Mouse (Mus musculus): ENCODE results near the gene Zbtb40.

The Zbtb40 gene

DNA sequence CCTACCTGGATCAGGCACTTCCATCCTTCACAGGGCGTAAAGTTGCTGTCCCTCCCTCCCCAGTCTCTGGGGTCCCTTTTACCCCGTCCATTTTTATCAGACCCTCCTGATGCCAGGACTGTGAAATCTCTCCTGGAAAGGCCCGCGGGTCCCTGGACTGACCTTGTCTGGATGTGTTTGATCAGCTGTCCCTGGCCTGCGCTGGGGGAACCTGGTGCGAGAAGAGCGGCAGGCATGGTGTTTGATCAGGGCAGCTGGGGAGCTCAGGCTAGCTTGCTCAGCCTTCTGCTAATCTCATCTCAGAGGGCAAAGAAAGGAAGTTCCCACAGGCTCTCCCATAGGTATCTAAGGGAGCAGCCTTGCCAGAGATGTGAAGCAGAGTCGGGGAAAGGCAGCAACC lies 71.4 kb downstream of the Zbtb40 start:
- DNase-seq (ENCODE audit: low spot score in 2 of 2) = no peak

GRCm38 (mm10) chr4:136970939-136971338 lies 77.7 kb downstream of the Zbtb40 start:
- DNase-seq (ENCODE audit: low spot score in 2 of 2) = no peak

- DNase-seq (ENCODE audit: low spot score in 2 of 2) = no peak
Observed at GRCm38 (mm10) chr4:136969503-136970276, 78.9 kb downstream of the Zbtb40 start.

DNA sequence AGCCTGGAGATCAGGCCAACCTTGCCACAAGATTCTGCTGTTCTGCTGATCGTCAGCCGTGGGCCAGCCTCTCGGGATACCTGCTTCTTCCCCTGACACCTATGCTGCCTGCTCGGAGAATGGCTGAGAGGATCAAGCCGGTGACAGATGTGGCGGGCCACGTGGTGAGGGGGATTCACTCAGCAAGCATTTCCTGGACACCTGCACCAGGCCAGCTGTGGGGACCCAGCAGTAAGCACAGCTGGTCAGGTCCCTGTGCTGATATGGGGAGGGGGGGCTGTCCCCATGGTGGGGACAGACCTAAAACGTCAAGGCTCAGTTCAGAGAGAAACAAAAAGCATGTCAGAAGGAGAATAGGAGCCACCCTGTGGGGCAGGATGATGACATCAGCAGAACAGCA lies 79.5 kb downstream of the Zbtb40 start:
- no peak for DNase-seq (ENCODE audit: low spot score in 2 of 2)

- DNase-seq (ENCODE audit: low spot score in 2 of 2) = no peak
Observed at GRCm38 (mm10) chr4:136967511-136967910, 81.1 kb downstream of the Zbtb40 start.

GRCm38 (mm10) chr4:136966493-136967390 lies 81.9 kb downstream of the Zbtb40 start:
- DNase-seq (ENCODE audit: low spot score in 2 of 2) = no peak

GRCm38 (mm10) chr4:136964990-136965421 lies 83.6 kb downstream of the Zbtb40 start:
- no peak for DNase-seq (ENCODE audit: low spot score in 2 of 2)

- DNase-seq (ENCODE audit: low spot score in 2 of 2) = no peak
Observed at GRCm38 (mm10) chr4:136962447-136962846, 86.2 kb downstream of the Zbtb40 start.

DNA sequence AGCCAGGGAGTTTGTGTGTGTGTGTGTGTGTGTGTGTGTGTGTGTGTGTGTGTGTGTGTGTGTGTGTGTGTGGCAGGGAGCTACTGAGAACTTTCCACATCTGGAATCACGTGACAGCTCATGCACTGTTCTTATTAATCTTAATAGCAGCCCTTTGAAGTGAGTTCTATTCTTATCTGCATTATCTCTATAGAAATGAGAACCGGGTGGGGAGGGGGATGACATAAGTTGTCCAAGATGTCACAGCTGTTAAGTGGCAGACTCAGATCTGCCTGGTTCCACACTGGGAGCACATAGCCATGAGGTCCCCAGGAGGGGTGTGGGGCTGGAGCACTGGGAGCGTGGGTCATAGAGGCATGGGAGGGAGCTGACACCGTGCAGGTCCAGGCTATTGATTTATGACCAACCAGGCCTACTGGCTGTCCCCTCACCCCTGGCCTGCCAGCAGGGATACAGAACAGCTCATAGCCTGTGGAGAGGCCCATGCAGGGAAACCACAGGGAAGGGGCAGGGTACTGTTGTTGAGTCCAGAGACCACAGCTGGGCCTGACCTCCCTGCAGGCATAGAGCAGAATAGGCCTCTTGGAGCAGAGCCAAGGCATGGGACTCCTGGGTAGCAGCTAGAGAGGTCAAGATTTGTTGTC lies 86.8 kb downstream of the Zbtb40 start:
- no peak for DNase-seq (ENCODE audit: low spot score in 2 of 2)

DNA sequence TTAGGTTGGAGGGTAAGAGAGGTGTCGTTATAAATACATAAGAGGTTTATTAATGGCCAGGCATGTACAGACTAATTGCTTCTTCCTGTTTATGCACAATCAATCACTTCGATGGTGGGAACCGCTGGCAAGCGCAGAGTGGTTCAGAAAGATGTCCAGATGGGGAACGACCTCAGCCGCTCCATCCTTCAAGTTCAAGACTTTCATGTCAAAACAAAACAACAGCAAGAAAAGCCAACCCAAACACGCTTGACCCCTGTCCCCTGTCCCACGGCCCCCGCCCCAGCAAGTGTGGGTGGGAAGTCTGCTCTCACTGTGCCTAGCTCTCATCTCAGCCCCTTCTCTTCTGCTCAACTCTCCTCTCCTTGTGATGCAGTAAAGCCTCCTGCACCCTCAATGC lies 88.0 kb downstream of the Zbtb40 start:
- DNase-seq (ENCODE audit: low spot score in 2 of 2) = no peak

DNA sequence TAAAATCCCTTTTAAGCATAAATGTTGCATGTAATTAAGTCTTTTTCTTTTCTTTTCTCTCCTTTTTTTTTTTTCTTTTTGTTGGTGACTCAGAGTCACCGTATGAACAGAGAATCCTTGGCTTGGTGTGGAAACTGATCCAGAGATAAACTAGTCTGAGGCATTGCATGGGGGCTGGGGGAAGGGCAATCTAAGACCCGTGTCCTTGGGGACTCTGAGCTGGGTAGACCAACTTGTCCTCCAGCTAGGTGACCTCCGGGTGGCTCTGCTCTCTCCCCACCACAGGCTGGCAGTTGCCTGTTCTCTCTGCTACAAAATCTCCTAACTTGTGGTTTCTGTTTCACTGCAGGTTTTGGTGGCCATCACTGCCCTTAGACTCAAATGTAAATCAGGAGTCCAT lies 88.5 kb downstream of the Zbtb40 start:
- DNase-seq (ENCODE audit: low spot score in 2 of 2) = no peak

- DNase-seq (ENCODE audit: low spot score in 2 of 2) = no peak
Observed at GRCm38 (mm10) chr4:136956751-136957446, 91.7 kb downstream of the Zbtb40 start, which contains the start of gene Epha8. Epha8 (minus strand) TSS chr4:136956816.

DNA sequence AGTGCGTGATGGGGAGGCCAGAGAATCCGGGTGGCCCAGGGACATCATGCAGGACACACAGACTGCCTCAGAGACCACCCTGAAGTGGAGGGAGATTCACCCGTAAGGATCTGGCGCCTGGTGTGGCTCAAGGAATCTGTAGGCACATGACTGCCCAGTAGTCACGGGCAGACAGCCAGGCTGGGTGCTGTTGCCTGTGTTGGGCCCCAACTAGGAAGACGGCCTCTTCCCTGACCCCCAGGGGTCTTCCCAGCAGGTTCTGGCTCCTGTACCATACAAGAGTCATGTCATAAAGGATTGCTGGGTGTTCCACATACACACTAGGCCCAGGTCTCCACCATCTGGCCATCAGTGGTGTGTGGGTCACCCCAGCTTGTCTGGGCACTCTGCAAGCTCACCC lies 94.0 kb downstream of the Zbtb40 start:
- DNase-seq (ENCODE audit: low spot score in 2 of 2) = no peak

DNA sequence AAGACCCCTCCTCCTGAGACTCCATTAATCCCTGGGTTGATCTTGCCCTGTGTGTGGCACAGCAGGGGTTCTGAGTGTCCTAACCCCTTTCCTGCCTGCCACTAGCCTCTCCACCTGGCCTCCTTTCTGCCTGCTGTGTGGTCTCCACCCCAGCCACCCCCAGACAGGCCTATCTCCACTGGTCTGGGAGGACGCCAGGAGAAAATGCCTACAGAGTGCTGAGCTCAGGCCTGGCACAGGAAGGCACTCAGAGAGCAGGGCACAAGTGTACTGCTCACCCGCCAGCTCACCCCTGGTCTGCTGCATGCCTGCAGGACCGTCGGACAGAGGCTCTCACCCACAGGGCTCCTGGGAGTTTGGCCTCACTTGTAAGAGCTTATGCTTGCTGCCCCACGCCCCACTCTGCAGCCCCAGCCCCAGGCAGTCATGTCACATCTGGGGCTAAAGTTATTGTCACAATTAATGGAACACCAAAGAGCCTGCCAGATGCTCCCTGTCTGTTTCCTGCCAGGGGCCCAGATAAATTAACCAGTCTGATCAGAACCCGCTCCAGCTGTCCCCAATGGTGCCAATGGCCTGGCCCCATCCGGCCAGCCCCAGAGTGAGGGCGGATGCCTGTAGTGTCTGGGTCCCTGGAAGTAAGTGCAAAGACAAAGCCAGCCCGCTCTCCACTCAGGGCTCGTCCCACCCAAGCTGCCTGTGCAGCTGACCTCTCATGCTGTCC lies 99.2 kb downstream of the Zbtb40 start:
- no peak for DNase-seq (ENCODE audit: low spot score in 2 of 2)

GRCm38 (mm10) chr4:136945397-136945796 lies 103.2 kb downstream of the Zbtb40 start:
- DNase-seq (ENCODE audit: low spot score in 2 of 2) = no peak

- DNase-seq (ENCODE audit: low spot score in 2 of 2) = no peak
Observed at GRCm38 (mm10) chr4:136944558-136945350, 103.8 kb downstream of the Zbtb40 start.

DNA sequence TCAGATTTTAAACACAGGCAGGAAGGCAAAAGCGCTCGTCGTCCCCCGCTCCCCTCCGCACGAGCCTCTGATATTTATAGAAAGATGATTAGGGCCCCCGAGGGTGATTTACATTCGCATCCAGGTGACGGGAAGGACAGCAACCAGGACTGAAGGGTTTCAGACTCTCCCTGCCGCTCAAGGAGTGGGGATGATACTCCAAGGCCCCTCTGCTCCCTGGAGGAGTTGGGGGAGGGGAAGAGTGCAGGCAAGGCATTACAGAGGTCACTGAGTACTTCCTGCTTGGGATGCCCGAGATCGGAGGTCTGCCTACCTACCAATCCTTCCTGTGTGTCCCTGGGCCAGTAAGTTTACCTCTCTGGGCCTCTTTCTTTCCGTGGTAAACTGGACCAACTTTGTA lies 105.4 kb downstream of the Zbtb40 start:
- DNase-seq (ENCODE audit: low spot score in 2 of 2) = no peak

GRCm38 (mm10) chr4:136942761-136943160 lies 105.8 kb downstream of the Zbtb40 start:
- DNase-seq (ENCODE audit: low spot score in 2 of 2) = no peak

DNA sequence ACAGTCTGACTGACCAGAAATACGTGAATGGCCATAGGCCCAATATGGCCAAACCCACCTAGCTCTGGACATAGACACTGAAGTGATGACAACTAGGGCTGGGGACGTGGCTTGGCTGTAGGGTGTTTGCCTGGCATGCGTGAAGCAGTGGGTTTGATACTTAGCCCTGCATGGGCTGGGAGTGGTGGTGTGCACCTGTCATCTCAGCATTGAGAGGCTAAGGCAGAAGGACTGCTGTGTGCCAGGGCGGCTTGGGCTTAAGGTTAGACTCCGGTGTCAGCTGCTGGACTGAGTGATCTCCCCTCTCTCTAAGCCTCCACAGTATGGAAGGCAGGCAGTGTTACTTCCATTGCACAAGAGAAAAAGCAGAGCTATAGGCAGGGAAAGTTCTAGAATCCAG lies 110.7 kb downstream of the Zbtb40 start:
- DNase-seq (ENCODE audit: low spot score in 2 of 2) = no peak

DNA sequence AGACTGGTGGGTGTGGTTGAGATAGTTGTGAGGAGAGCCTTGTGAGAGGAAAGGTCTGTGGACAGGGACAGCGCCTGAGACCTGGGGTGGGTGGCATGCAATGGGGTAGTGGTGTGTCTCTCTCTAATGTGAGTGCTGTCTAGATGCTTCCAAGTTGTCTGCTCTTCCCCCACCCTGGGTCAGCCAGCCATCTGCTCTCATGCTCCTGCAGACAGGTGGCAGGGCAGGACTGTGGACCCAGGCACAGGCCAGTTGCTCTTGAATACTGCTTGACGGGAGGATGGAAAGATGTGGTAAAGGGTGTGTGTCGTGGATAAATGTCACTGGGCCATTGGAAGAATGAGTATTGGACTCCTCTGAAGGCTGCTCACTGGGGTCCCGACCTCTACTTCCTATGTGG lies 111.3 kb downstream of the Zbtb40 start:
- DNase-seq (ENCODE audit: low spot score in 2 of 2) = no peak
